Mouse (Mus musculus): ENCODE results near the gene Atp6v1g1.

DNA sequence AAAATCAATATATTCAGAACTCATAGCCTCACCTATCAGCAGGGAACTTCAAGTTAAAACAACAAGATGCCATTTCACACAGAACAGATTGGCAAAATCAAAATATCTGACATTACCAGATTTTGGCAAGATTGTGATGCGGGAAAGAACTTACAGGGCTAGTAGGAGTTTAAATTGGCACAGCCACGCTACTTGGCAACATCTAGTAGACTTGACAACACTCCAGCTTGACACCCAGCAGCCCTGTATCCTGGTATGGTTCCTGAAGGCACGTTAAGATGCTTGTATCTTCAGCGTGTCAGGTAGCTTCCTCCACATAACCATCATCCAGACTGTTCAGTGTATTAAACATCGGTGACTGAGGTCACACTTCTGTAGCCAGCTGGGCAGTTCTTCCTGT, 37.1 kb upstream of the Atp6v1g1 start:
- TF ChIP-seq HCFC1 (IDR thresholded peaks at IDR 0.05; ENCODE audit: borderline replicate concordance, insufficient read depth, low read length) (no peak), MAFK (IDR thresholded peaks at IDR 0.05; ENCODE audit: insufficient read depth, low read depth, low read length) (no peak), ZNF384 (IDR thresholded peaks at IDR 0.05; ENCODE audit: low read depth, low read length) (no peak), ZC3H11A (IDR thresholded peaks at IDR 0.05; ENCODE audit: borderline replicate concordance, low read depth, low read length) (no peak)
